Mouse (Mus musculus) thymus, postnatal 10 days (tissue): Measurements from ENCODE around the gene Krtap1-5.

Experiments
- DNase-seq, 2 experiments: peaks; one replicate each; pipeline ENCODE4 v3.0.0; 2021; ENCODE audit warnings: low spot score in 2 of 2

The Krtap1-5 gene

GRCm38 (mm10) chr11:99547892-99548291 lies 32.9 kb downstream of the Krtap1-5 start:
- DNase-seq = no peak

DNA sequence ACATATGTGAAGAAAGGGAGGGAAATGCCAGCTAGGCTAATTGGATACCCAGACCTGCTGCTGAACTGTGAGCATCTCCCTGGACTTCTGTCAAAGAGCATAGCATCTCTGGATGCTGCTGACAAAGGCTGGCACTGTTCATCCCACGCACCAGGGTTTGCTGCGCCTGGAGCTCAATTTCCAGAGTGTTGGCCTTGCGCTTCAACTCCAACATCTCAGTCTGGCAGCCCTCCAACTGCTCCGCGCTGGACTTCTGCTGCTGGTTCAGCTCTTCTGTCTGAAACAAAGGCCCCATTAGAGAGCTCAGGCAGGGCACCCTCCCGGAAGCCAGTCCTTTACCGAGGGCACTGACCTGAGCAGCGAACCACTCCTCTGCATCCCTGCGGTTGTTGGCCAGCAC lies 41.1 kb downstream of the Krtap1-5 start:
- DNase-seq = no peak
